Mouse (Mus musculus) thymus, adult 2 months (tissue): ENCODE measurements around the gene Tbxas1. TPM values are rescaled to one million over a fixed set of nuclear protein-coding genes. Genes with fewer than 3 reads are reported as not detected.

ENCODE experiments used
- DNase-seq: peaks from one replicate; pipeline ENCODE4 v3.0.0; 2021
- H3K27ac ChIP-seq: fragments of 200-500 bp; 2 replicates; pipeline ENCODE4 v1.5.1; 2012; ENCODE audit warnings: low read length, control low read depth; ENCODE audit not compliant: control insufficient read depth, insufficient read depth
- H3K27me3 ChIP-seq: fragments of 200-500 bp; 2 replicates; pipeline ENCODE4 v1.6.1; 2012; ENCODE audit warnings: mild to moderate bottlenecking, low read length, moderate library complexity, mixed read lengths; ENCODE audit not compliant: control insufficient read depth, insufficient read depth
- H3K36me3 ChIP-seq: fragments of 200-500 bp; 2 replicates; pipeline ENCODE4 v1.6.1; 2012; ENCODE audit warnings: mild to moderate bottlenecking, low read length, moderate library complexity; ENCODE audit not compliant: control insufficient read depth, insufficient read depth
- H3K4me1 ChIP-seq: fragments of 200-500 bp; replicated peaks from 2 replicates; pipeline ENCODE4 v1.6.1; 2012; ENCODE audit warnings: low read length; ENCODE audit not compliant: control insufficient read depth, insufficient read depth
- H3K4me3 ChIP-seq: fragments of 200-500 bp; 2 replicates; pipeline ENCODE4 v1.5.1; 2012; ENCODE audit warnings: mild to moderate bottlenecking, low read length, control low read depth, moderate library complexity; ENCODE audit not compliant: control insufficient read depth, insufficient read depth
- CTCF ChIP-seq: fragments of 200-500 bp; IDR thresholded peaks from 2 replicates; pipeline ENCODE4 v1.5.1; 2012; ENCODE audit warnings: mild to moderate bottlenecking, control low read depth, low read length, moderate library complexity, borderline replicate concordance; ENCODE audit not compliant: control insufficient read depth, poor library complexity, insufficient read depth; ENCODE audit errors: extremely low read depth
- POLR2A ChIP-seq: fragments of 200-500 bp; IDR thresholded peaks from 2 replicates; pipeline ENCODE4 v1.6.1; 2012; ENCODE audit warnings: mild to moderate bottlenecking, low read length, control low read depth, moderate library complexity; ENCODE audit not compliant: control insufficient read depth, poor library complexity, insufficient read depth; ENCODE audit errors: extremely low read depth
- WGBS: fragments of 180-500 bp; shearing (Covaris S2); methylation state at CpG from one replicate; pipeline ENCODE4 v1.1.7; 2018; 5-methylcytosine and 5-hydroxymethylcytosine counted together
- polyA plus RNA-seq: library from polyadenylated mRNA; depleted of rRNA; stranded (reverse); fragments of >200 nt; gene quantifications from 2 replicates; pipeline ENCODE4 v1.2.3, GENCODE M21; 2012

Gene Tbxas1
- polyA plus RNA-seq, 1 experiment, result 6.0 TPM

GRCm38 (mm10) chr6:38900073-38900472 lies 24.9 kb downstream of the Tbxas1 start:
- DNase-seq, result no peak
- H3K4me3 ChIP-seq, result no peak overlapping the region
- 40% methylated on average over 4 of the region's 4 CpGs for WGBS
- H3K27me3 ChIP-seq, result no peaks in the 10 kb centered on the region
- H3K36me3 ChIP-seq, result no peaks in the 10 kb centered on the region
- 0 out of 2 replicates have a peak, but pooled peaks cover 3% of the 10 kb centered on the region for H3K4me1 ChIP-seq
- no peak for TF ChIP-seq CTCF
- no peak for TF ChIP-seq POLR2A
- H3K27ac ChIP-seq, result no peak overlapping the region

DNA sequence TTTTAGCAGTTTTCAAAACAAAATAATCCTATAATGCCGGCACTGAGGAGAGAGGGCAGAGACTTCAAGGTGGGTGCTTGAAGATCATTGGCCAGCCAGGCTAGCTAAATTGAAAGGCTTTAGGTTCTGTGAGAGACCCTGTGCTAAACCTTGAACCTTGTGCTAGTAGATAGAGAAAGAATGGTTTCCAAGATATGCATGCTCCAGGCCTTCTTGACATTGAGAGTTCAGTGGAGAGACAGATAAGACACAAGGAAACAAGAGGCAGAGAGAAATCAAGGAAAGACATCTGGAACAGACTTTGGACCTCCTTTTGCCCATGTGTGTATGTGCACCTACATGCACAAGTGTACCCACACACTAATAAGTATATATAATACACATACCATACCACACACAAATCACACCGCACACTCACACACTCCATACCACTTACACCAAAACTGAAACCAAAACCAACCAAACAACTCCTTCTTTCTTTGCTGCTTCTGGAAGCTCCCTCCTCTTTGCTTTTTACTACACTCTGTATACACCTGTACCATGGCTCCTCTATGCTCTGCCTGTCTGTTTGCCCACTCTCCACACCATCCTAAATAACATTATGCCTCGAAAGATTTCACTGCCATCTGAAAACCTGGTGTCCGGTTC lies 25.4 kb downstream of the Tbxas1 start:
- Histone ChIP-seq H3K36me3 (no peaks in the 10 kb centered on the region), H3K27ac (no peak overlapping the region), H3K4me3 (no peak overlapping the region), H3K27me3 (no peaks in the 10 kb centered on the region), H3K4me1 (0 out of 2 replicates have a peak, but pooled peaks cover 3% of the 10 kb centered on the region)
- WGBS, result 50% methylated on average over 4 of the region's 4 CpGs
- DNase-seq, result no peak
- no peak for TF ChIP-seq CTCF
- TF ChIP-seq POLR2A, result no peak

- no peaks in the 10 kb centered on the region for H3K27me3 ChIP-seq
- TF ChIP-seq POLR2A, result no peak
- no peak for TF ChIP-seq CTCF
- DNase-seq, result no peak
- H3K36me3 ChIP-seq, result no peaks in the 10 kb centered on the region
- H3K4me3 ChIP-seq, result no peak overlapping the region
- H3K27ac ChIP-seq, result no peak overlapping the region
- 0 out of 2 replicates have a peak, but pooled peaks cover 3% of the 10 kb centered on the region for H3K4me1 ChIP-seq
- WGBS, result 71% methylated on average over 4 of the region's 4 CpGs
These were observed 25.9 kb downstream of the Tbxas1 start for GRCm38 (mm10) chr6:38901152-38901551.

DNA sequence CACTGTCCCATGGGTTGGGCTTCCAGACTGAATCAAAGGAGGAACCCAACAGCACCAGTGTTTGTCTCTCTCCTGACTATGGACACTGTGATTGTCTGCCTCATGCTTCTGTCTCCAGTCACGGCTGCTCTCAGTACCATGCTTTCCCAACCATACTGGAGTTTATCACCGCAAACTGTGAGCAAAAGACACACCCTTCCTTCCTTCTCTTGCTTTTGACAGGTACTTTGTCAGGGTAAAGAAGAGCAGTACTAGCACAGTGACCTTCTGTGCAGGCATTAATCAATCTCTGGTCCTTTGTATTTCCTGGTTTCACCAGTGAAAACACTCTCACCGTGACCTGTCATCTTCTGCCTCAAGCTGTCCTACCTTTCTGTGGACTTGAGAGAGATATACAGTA lies 26.4 kb downstream of the Tbxas1 start:
- no peaks in the 10 kb centered on the region for H3K27me3 ChIP-seq
- no peak for TF ChIP-seq POLR2A
- TF ChIP-seq CTCF, result no peak
- WGBS, result 67% methylated on average over 3 of the region's 3 CpGs
- no peak overlapping the region for H3K4me3 ChIP-seq
- no peak for DNase-seq
- 0 out of 2 replicates have a peak, but pooled peaks cover 3% of the 10 kb centered on the region for H3K4me1 ChIP-seq
- no peak overlapping the region for H3K27ac ChIP-seq
- H3K36me3 ChIP-seq, result no peaks in the 10 kb centered on the region

DNA sequence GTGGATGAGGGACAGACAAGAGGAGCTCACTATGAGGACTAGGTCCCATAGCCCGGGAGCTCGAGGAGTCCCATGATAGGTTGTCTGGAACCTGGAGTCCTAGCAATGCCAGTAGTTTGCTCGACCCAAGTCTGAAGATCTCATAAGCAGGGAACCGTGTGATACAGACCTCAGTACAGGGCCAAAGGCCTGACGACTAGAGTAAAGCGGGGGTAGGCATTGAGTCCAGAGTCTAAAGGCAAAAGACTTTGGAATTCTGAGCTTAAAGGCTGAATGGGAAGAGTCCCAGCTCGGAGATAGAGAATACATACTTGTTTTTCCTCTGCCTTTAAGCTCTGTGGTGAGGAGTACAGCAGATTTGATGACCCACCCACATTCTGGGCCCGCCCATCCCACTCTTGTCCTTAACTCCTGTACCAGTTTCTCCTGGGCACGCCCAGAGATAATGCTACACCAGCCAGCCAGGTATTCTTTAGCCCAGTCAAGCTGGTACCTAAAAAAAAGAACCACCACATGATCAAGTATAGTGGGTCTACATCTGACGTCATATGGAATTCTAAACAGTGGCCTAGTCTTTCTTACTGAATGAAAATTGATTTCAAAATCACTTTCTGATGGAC lies 27.7 kb downstream of the Tbxas1 start:
- 96% methylated on average over 10 of the region's 10 CpGs for WGBS
- H3K27me3 ChIP-seq, result no peaks in the 10 kb centered on the region
- H3K27ac ChIP-seq, result no peak overlapping the region
- DNase-seq, result no peak
- H3K4me3 ChIP-seq, result no peak overlapping the region
- H3K36me3 ChIP-seq, result no peaks in the 10 kb centered on the region
- TF ChIP-seq POLR2A, result no peak
- TF ChIP-seq CTCF, result no peak
- 0 out of 2 replicates have a peak, but pooled peaks cover 3% of the 10 kb centered on the region for H3K4me1 ChIP-seq

DNA sequence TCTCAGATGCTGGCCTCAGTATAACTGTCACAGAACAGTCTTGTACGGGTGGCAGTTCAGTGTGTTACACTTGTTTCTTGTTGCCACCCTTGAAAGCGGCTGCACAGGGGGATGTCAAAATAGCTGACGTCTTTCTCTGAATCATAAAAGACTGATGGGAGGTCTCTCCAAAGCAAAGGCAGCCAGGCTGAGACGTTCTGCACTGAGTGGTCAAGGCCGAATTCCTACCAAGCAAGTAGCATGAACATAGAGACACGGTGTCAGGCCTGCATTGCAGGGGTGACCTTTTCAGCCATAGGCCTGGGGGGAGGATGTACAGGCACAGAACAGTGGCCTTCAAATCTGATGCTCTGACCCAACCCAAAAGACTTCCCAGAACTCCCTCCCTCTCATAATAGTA lies 30.8 kb downstream of the Tbxas1 start:
- TF ChIP-seq CTCF, result no peak
- TF ChIP-seq POLR2A, result no peak
- Histone ChIP-seq H3K4me1 (0 out of 2 replicates have a peak, but pooled peaks cover 3% of the 10 kb centered on the region), H3K36me3 (no peaks in the 10 kb centered on the region), H3K27ac (no peak overlapping the region), H3K27me3 (no peaks in the 10 kb centered on the region), H3K4me3 (no peak overlapping the region)
- over 99% methylated on average over 6 of the region's 6 CpGs for WGBS
- no peak for DNase-seq
